Mouse (Mus musculus) liver, adult 2 months (tissue): ENCODE data around the gene Ephx1.

Source experiments
- CTCF ChIP-seq: fragments of 200-500 bp; IDR thresholded peaks from 2 replicates; pipeline ENCODE4 v1.5.1; 2011; ENCODE audit warnings: low read depth, low read length, control low read depth
- POLR2A ChIP-seq: fragments of 200-500 bp; IDR thresholded peaks from 2 replicates; pipeline ENCODE4 v1.6.1; 2011; ENCODE audit warnings: low read length, control low read depth; ENCODE audit not compliant: insufficient read depth; ENCODE audit errors: extremely low read depth

DNA sequence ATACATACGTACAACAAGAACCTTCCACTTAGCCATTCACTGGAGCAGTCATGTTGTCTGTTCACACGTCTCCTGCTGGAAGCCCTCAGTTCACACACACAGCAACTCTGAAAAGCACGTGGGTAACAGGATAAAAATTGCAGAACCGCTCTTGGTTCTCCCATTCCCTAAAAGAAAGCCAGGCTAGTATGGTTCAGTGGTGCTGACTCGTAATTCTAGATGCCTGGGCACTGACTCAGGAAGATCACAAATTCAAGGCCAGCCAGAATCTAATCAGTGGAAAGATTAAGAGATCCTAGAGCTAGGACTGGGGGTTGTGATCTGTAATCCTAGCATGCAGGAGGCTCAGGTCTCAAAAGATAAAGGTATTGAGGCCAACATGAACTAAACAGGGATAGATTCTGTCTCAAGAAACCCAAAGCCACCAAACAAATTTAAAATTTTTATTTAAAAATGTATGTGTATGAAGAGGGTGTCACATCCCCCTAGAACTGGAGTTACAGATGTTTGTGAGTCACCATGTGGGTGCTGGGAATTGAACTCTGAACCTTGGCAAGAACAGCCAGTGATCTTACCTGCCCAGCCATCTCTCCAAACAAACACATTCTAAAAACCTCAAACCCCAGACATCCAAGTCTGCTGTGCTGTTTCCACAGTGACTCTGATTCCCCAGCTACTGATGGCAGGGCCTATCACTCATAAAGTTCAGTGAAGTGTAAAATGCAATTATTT, at the start of gene Ephx1:
- TF ChIP-seq CTCF: no peak
- no peak for TF ChIP-seq POLR2A
